Mouse (Mus musculus) forebrain, embryonic 12.5 days (tissue): ENCODE measurements around the gene Rps3. TPM values are rescaled to one million over a fixed set of nuclear protein-coding genes. Genes with fewer than 3 reads are reported as not detected.

Experiments used
- ATAC-seq: fragments of 200-750 bp; cut with Nextera tagmentation; 2 replicates; pipeline ENCODE4 v1.8.0; 2017; ENCODE audit warnings: moderate TSS enrichment; ENCODE audit not compliant: low FRiP score
- H3K27ac ChIP-seq: fragments of 300-500 bp; sonication (generic); 2 replicates; pipeline ENCODE4 v1.5.1; 2016; ENCODE audit warnings: mild to moderate bottlenecking
- H3K27me3 ChIP-seq: fragments of 300-500 bp; sonication (generic); 2 replicates; pipeline ENCODE4 v1.6.1; 2016; ENCODE audit warnings: mild to moderate bottlenecking
- H3K36me3 ChIP-seq: fragments of 300-500 bp; sonication (generic); replicated peaks from 2 replicates; pipeline ENCODE4 v1.6.1; 2016; ENCODE audit warnings: mild to moderate bottlenecking
- H3K4me1 ChIP-seq: fragments of 300-500 bp; sonication (generic); 2 replicates; pipeline ENCODE4 v1.6.1; 2016
- H3K4me2 ChIP-seq: fragments of 300-500 bp; sonication (generic); 2 replicates; pipeline ENCODE4 v1.6.1; 2016; ENCODE audit warnings: mild to moderate bottlenecking, moderate library complexity
- H3K4me3 ChIP-seq: fragments of 300-500 bp; sonication (generic); replicated peaks from 2 replicates; pipeline ENCODE4 v1.5.1; 2016; ENCODE audit warnings: mild to moderate bottlenecking
- H3K9ac ChIP-seq: fragments of 300-500 bp; sonication (generic); 2 replicates; pipeline ENCODE4 v1.6.1; 2016; ENCODE audit warnings: mild to moderate bottlenecking
- H3K9me3 ChIP-seq: fragments of 300-500 bp; sonication (generic); 2 replicates; pipeline ENCODE4 v1.6.1; 2016
- WGBS: fragments of 180-500 bp; shearing (Covaris S2); methylation state at CpG from one replicate; pipeline ENCODE4 v1.1.7; 2016; 5-methylcytosine and 5-hydroxymethylcytosine counted together
- polyA plus RNA-seq: library from polyadenylated mRNA; unstranded; fragments of >200 nt; fragmentation: Nextera tagmentation; extraction: Ambion mirVana; gene quantifications from 2 replicates; pipeline ENCODE4 v1.2.1, GENCODE M21; 2016

Rps3 gene
- polyA plus RNA-seq, 1 experiment from 2014 or later: 603 TPM

DNA sequence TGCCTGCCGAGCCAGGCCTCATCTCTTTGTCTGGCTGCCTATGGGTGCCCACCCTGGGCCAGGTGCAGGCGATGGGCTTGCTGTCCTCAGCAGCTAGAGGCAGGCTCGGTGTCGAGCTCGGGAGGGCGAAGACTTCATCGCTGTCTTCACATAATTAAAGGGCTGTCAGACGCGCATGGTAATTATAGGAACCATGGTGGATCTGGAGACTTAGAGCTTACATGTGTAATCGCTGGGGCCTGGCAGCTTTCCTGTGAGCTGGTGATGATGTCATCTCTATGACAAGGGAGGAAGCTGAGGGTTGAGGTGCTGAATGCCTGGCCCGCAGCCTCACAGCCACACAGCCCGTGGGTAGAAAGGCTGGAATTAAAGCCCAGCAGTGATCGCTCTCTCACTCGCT, 51.3 kb downstream of the Rps3 start:
- Histone ChIP-seq H3K27me3 (no peaks in the 10 kb centered on the region), H3K4me1 (peaks cover 55% of the 10 kb centered on the region), H3K9me3 (no peaks in the 10 kb centered on the region), H3K4me3 (no peak overlapping the region), H3K27ac (peak overlapping the region; percentile 82), H3K9ac (0 out of 2 replicates have a peak overlapping the region, but pooled peaks have one; percentile 25), H3K36me3 (no peaks in the 10 kb centered on the region), H3K4me2 (no peak overlapping the region)
- 54% methylated on average over 14 of the region's 14 CpGs for WGBS
- ATAC-seq: peak; percentile 60

DNA sequence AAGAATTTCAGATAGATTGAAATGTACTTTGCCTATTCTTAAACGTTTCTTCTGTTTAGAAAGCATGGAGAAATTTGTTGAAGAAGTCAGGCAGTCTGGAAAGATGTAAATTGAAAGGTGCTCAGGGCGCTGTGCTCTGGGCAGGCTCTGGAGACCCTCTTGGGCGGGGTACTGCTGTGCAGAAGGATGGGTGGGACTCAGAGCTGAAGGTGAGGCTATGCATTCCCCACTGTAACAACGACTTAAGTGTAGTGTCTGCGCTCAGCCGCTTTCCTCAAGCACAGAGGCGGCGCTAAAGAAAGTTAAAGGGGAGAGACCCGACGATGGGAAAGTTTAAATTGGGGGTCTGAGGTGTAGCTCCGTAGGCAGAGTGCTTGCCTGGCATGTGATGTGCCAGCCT, 53.3 kb downstream of the Rps3 start:
- H3K27ac ChIP-seq: no peak overlapping the region
- no peaks in the 10 kb centered on the region for H3K36me3 ChIP-seq
- 61% methylated on average over 11 of the region's 11 CpGs for WGBS
- no peak overlapping the region for H3K4me2 ChIP-seq
- H3K9me3 ChIP-seq: no peaks in the 10 kb centered on the region
- 0 out of 2 replicates have a peak, but pooled peaks cover 4% of the 10 kb centered on the region for H3K27me3 ChIP-seq
- H3K4me1 ChIP-seq: peaks cover 56% of the 10 kb centered on the region
- H3K4me3 ChIP-seq: no peak overlapping the region
- H3K9ac ChIP-seq: no peak overlapping the region
- ATAC-seq: no peak

DNA sequence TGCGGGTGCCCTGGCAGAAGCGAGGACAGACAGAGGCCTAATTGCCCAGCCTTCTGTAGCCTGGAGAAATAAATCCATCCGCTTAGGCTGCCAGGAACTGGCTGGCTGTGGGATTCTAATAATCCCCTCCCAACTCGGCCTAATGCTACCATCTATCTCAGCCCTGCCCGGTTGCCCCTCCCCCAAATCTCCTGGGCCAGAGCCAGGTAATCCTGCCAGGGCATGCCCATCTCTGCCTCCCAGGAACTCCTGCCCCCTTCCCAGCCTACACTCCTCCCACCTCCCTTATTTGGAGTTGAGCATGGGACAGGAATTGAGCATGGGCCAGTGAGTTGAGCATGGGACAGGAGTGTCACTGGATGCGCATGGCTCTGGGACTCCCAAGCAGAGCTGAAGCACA, 53.8 kb downstream of the Rps3 start:
- ATAC-seq: no peak

GRCm38 (mm10) chr7:99428836-99429235, 54.7 kb downstream of the Rps3 start:
- no peaks in the 10 kb centered on the region for H3K9me3 ChIP-seq
- H3K36me3 ChIP-seq: no peaks in the 10 kb centered on the region; the same call in 1 of the 2 replicates
- H3K9ac ChIP-seq: no peak overlapping the region
- H3K4me3 ChIP-seq: no peak overlapping the region
- H3K4me1 ChIP-seq: peaks cover 56% of the 10 kb centered on the region
- ATAC-seq: no peak
- H3K27me3 ChIP-seq: 0 out of 2 replicates have a peak, but pooled peaks cover 4% of the 10 kb centered on the region
- 88% methylated on average over 5 of the region's 5 CpGs for WGBS
- H3K4me2 ChIP-seq: no peak overlapping the region
- no peak overlapping the region for H3K27ac ChIP-seq

More for the DNA sequence above, 53.8 kb downstream of the Rps3 start:
- H3K4me1 ChIP-seq: peaks cover 56% of the 10 kb centered on the region
- H3K4me2 ChIP-seq: no peak overlapping the region
- no peaks in the 10 kb centered on the region for H3K9me3 ChIP-seq
- H3K36me3 ChIP-seq: no peaks in the 10 kb centered on the region
- H3K4me3 ChIP-seq: no peak overlapping the region
- 0 out of 2 replicates have a peak overlapping the region, but pooled peaks have one; percentile 15 for H3K27ac ChIP-seq
- WGBS: 28% methylated on average over 6 of the region's 6 CpGs
- H3K27me3 ChIP-seq: 0 out of 2 replicates have a peak, but pooled peaks cover 4% of the 10 kb centered on the region
- no peak overlapping the region for H3K9ac ChIP-seq

DNA sequence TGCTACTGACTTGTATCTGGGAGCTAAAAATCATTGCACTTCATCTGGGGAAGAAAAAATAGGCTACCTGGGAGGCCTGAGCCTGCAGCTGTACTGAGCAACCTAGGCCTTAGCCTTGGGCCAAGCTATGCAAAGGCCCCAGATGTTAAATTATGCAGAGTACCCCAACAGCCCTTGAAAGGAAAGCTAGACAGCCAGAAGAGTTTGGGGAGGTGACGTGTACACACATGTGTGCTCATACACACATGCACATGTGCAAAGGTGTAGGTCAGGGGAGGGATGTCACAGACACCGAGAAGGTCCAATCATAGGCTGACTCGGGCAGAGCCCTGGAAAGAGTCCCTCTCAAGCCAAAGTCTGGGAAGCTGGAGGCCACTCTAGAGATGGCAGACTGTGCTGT, 55.6 kb downstream of the Rps3 start:
- no peaks in the 10 kb centered on the region for H3K9me3 ChIP-seq
- H3K9ac ChIP-seq: no peak overlapping the region
- 91% methylated on average over 3 of the region's 3 CpGs for WGBS
- H3K4me2 ChIP-seq: no peak overlapping the region
- no peak for ATAC-seq
- H3K4me1 ChIP-seq: peaks cover 54% of the 10 kb centered on the region
- H3K27ac ChIP-seq: no peak overlapping the region
- no peaks in the 10 kb centered on the region; the same call in 1 of the 2 replicates for H3K36me3 ChIP-seq
- 0 out of 2 replicates have a peak, but pooled peaks cover 4% of the 10 kb centered on the region for H3K27me3 ChIP-seq
- no peak overlapping the region for H3K4me3 ChIP-seq

Other genes starting within 250 kb of the Rps3 start
- 4.5 and 4.8 TPM in 2 replicates for gene Mogat2, start 245.1 kb downstream of the Rps3 start, polyA plus RNA-seq
- 63.5 and 65.1 TPM in 2 replicates for gene Map6, start 216.3 kb downstream of the Rps3 start, polyA plus RNA-seq
- gene Serpinh1, start 130.5 kb downstream of the Rps3 start, polyA plus RNA-seq: 425 and 501 TPM in 2 replicates
- 29.9 and 34.4 TPM in 2 replicates for gene Gdpd5, start 102.3 kb downstream of the Rps3 start, polyA plus RNA-seq
- 5.6 and 6.8 TPM in 2 replicates for gene Klhl35, start 17.7 kb downstream of the Rps3 start, polyA plus RNA-seq
- gene Arrb1, start 51.7 kb upstream of the Rps3 start, polyA plus RNA-seq: 10.8 and 12.2 TPM in 2 replicates
- gene Tpbgl, start 143.4 kb upstream of the Rps3 start, polyA plus RNA-seq: 0.38 and 0.53 TPM in 2 replicates
- 2.2 and 2.4 TPM in 2 replicates for gene Slco2b1, start 227.6 kb upstream of the Rps3 start, polyA plus RNA-seq
- gene Olfr520, start 246.5 kb upstream of the Rps3 start, polyA plus RNA-seq: not detected in 2 replicates